Mouse (Mus musculus) brain, embryonic 14.5 days (tissue): ENCODE results near the gene Mipep. TPM values are rescaled to one million over a fixed set of nuclear protein-coding genes. Genes with fewer than 3 reads are reported as not detected.

Experiments used
- DNase-seq: peaks from one replicate; pipeline ENCODE4 v3.0.0-alpha.2; 2011; ENCODE audit warnings: low read depth
- CTCF ChIP-seq: fragments of 200-500 bp; IDR thresholded peaks from 2 replicates; pipeline ENCODE4 v1.5.1; 2012; ENCODE audit warnings: inconsistent platforms, mild to moderate bottlenecking, moderate library complexity, borderline replicate concordance; ENCODE audit not compliant: insufficient read depth, insufficient read length; ENCODE audit errors: extremely low read depth
- POLR2A ChIP-seq: fragments of 200-500 bp; IDR thresholded peaks from 2 replicates; pipeline ENCODE4 v1.6.1; 2012; ENCODE audit warnings: mild to moderate bottlenecking, inconsistent platforms, borderline replicate concordance; ENCODE audit not compliant: poor library complexity, insufficient read depth, insufficient read length, severe bottlenecking; ENCODE audit errors: extremely low read depth
- polyA plus RNA-seq: library from polyadenylated mRNA; depleted of rRNA; stranded (reverse); fragments of >200 nt; gene quantifications from 2 replicates; pipeline ENCODE4 v1.2.3, GENCODE M21; 2012

Mipep gene
- polyA plus RNA-seq, 1 experiment = 13.6 TPM

DNA sequence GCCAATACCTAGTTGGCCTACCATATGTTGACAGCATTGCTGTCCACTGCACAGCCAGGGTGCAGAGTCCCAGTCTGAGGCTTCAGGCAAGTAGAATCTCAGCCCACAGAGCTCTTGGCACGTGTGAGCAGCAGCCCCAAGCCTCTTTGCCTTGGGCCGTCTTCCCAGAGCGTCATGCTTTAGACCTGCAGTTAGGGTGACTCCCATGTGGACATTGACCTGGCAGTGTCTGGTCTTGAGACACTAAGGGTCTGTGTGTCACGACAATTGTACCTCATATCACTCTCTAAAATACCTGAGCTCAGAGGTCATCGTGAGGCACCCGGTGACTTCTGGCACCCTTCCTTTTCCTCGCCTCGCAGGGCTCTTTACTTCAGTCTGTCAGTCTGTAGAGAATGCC lies 25.3 kb upstream of the Mipep start:
- TF ChIP-seq POLR2A (no peak), CTCF (no peak)
- DNase-seq = no peak

DNA sequence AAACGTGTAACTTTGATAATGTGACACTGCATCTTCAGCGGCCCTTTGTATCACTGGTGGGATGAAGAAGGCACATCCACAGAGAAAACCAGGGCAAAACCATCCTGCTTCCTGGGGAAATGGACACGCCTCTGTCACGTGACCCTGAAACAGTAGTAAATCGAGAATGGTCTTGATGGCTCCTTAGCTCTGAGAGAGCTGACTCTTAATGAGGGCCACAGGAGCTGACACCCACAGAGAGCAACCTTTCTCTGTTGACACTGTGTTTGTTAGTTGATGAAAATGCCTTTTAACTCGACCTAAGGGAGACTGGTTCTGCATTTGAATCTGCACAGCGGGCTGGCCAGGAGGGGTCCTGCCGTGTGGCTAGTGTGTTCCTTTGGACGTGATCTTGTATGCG lies 22.6 kb upstream of the Mipep start:
- TF ChIP-seq CTCF (no peak), POLR2A (no peak)
- DNase-seq = no peak

DNA sequence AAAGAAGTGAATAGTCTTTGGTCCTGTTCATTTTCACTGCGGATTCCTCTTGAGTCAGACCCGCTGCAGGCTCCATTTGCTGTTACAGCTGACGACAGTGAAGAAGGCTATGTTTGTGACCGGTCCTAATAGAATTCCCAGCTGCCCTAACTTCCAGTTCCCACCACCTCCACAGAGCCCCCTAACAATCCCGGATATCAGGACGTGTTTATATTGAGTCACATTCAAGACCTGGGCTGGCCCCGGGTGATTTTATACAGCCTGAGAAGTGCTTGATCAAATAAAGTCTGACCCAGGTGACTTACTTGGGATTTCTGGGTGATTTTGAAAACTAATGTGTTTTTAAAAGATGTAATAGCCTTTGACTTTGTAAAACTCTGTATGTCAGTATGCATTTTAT lies 21.6 kb upstream of the Mipep start:
- no peak for DNase-seq
- no peak for TF ChIP-seq POLR2A
- no peak for TF ChIP-seq CTCF

DNA sequence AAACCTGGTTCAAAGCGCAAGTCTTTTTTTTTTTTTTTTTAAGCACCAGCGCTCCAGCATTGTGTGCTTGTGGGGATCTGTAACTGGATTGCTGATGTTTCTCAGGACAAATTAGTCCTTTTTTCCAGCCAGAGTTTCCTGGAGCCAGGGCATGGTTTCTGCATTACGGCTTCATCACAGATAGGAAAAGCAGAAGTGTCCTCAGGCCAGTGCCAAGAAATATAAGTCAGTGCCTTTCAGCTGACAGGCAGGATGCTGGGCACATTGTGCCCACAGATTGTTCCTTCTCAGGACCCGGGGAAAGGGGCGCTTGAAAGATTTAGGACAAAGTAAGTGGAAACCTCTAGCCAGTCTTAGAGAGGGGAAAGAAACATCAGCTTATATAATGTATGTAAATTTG lies 20.6 kb upstream of the Mipep start:
- TF ChIP-seq POLR2A (no peak), CTCF (no peak)
- no peak for DNase-seq

DNA sequence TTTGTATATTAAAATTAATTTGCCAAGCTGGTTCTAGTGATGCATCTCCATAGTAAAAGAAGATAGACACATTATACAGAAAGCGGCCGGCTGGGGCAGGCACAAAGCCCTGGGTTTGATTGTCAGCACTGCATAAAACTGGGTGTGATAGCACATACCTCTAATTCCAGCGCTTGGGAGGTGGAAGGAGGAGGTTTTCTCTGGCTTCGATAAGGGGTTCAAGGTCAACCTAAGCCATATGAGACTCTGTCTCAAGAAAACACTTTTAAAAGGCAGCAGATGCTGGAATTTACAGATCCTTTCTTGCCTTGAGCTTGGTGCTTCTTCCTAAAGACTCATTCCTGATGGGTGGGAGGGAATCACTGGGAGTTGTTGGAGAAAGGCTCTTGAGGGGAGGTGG lies 19.8 kb upstream of the Mipep start:
- TF ChIP-seq POLR2A = no peak
- TF ChIP-seq CTCF = no peak
- DNase-seq = no peak

DNA sequence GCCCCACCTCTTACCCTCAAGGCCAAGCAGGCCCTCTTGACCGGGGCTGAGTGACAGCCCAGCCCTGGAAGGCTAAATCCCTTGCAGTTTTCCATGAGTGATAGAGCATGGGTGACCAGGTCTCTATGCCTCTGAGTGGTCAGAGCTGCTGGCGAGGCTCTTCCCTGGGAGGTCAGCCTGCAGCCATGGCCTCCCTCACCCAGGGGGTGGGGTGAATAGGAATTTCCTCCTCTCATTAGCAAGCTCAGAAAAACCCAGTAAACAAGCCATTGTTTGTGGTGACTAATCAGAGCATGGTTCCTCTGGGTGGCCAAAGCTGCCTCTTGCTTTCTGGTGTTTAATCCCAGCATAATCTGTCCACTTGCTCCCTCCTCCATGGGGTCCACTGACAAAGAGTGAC lies 19.3 kb upstream of the Mipep start:
- DNase-seq = no peak
- no peak for TF ChIP-seq CTCF
- TF ChIP-seq POLR2A = no peak

DNA sequence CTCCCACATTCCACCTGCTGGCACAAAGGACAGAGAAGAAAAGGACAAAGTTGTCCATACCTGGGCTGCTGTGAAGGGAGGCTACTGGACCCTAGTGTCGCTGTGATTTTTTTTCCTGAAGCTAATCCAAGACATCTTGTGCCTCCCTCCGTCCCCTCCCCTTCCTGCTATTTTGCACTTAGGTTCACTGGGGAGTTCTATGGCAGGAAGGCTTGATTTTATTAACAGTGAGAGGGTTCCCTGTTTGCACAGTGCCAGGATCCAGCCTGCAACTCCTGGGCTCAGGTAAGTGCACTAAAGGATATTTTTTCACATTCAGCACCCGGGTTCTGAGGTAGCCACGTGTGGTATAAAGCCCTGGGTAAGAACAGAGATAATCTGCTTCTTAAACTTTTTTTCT lies 16.5 kb upstream of the Mipep start, which contains the start of gene C1qtnf9:
Gene C1qtnf9, plus strand, starts transcription at position 251 of the 400 bp plus-strand sequence.
- TF ChIP-seq CTCF (no peak), POLR2A (no peak)
- DNase-seq = no peak

DNA sequence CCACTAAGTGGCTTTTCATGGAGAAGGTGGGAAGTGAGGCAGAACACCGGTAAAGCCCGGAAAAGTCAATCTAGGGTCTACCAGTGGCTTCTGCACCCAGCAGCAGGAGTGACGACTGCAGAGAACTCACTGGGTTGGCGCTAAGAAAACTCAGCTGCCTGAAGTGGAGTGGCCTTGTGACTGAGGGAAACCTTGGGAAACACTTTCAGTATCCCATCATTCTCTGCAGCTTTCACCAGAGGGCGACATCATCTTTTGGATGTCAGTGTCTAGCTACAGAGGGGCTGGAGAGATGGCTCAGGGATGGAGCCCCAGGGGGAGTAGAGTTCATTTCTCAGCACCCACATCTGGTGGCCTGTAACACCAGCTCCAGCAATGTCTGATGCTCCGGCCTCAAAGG lies 15.0 kb upstream of the Mipep start:
- DNase-seq = peak; percentile 35
- peak; percentile 23; the same call in 1 of the 2 replicates for TF ChIP-seq CTCF
- TF ChIP-seq POLR2A = no peak

DNA sequence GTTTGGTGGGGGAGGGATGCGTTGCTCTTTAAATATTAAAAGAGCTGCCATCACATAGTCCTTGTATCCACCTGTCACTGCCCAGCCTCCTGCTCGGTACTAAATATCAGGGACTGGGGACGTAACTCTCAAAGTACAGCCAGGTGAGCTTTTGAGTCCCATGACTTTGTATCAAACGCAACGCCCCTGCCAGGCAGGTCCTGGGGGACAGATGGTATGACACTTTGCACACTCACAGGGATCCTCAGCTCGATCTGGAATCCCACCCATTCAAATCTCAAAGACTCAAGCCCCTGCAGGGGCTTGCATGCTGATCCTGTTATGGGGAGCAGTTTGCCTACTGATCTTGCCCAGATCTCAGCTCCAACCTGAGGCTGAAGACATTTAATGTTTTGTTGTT lies 13.8 kb upstream of the Mipep start:
- DNase-seq = no peak
- TF ChIP-seq POLR2A = no peak
- no peak for TF ChIP-seq CTCF

DNA sequence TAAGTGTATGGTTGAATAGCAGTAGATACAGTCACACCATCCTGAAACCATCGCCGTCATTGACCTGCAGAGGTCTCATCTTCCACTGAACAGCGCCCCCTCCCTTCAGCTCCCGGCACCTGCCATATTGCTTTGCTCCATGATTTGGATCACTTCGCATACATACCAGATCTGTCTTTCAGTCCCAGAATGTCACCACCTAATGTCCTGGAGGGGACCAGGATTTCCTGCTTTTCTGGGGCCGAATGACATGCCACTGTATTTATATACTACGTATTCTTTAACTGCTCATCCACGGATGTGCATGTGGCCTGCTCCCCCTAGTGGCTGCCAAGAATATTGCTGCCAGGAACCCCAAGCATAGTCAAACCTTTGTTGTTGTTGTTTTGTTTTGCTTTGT lies 13.3 kb upstream of the Mipep start:
- DNase-seq = peak; percentile 84
- TF ChIP-seq CTCF (peak; percentile 74), POLR2A (no peak)

DNA sequence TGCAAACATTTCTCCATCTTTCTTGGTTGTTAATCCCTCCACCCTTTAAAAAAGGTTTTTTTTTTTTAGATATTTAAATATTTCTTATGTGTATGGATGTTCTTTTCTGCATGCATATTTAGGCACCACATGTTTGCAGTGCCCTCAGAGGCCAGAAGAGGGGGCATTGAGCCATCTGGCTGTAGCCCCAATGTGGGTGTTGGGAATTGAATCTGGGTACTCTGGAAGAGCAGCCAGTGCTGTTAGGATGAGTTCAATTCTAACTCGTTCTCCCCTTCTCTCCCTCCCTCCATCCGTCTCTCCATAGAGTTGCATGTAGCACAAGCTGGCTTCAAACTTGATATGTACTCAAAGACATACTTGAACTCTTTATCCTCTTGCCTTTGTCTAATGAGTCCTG lies 10.9 kb upstream of the Mipep start:
- TF ChIP-seq CTCF (peak; percentile 17; the same call in 1 of the 2 replicates), POLR2A (no peak)
- DNase-seq = no peak

DNA sequence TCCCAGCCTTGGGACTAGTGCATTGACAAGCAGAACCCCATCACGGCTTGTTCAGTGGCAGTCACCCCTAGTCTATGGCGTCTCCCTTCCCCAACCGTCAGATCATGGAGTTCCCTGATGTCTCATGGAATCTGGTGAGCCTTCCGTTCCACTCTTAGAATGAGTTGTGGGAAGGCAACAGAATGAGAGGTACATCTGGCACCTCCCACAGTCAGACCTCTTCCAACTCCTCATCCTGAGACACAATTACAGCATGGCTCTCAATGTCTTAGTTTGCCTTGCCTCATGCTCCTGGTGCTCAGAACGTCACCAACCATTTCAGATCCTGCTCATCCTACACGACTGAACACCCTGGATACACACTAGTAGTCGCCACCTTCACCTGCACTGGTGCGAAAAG lies 7.9 kb upstream of the Mipep start:
- no peak for DNase-seq
- TF ChIP-seq CTCF (no peak), POLR2A (no peak)
